ENCODE assay signal across 9 mouse cellular contexts in the genomic region with DNA sequence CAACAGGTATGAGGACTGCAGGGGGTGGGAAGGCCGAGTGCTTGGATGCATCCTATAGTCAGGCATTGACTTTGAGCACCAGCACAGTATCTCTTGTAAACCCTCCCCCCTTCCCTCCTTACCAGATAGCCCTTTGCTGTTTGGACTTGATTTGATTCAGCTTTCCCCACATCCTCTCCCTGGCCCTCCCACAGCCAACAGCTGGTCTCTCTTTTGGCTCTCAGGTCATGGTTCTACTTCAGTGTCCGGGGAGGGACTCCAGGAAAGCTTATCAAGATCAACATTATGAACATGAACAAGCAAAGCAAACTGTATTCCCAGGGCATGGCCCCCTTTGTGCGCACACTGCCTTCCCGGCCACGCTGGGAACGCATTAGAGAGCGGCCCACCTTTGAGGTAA. TPM values are rescaled to one million over a fixed set of nuclear protein-coding genes. Genes with fewer than 3 reads are reported as not detected.
DNase-seq lines count a peak whose midpoint lies in the region; ATAC-seq and TF ChIP-seq lines count a peak whose summit lies in the region.
"Had no signal": no experiment of that assay in that cellular context is flagged by ENCODE, and none has a peak within 500 bp of the region (broad histone marks: within the 10 kb centered on the region; RNA-seq: fewer than 3 reads in every experiment).

No protein-coding gene starts in this region.

- DNase-seq in kidney, postnatal 36 days, result no peak
- DNase-seq in embryonic facial prominence, embryonic 14.5 days (ENCODE audit: low spot score), result no peak
- no peak for DNase-seq in adrenal gland, postnatal 4 days (ENCODE audit: low spot score in 2 of 2)
- DNase-seq in cerebellum, postnatal 25 days, result no peak
- DNase-seq in layer of hippocampus, adult 8-10 months (ENCODE audit: low spot score in 2 of 2), result no peak

- H3K9ac ChIP-seq in kidney, embryonic 16.5 days (replicated peaks; ENCODE audit: low read length), result peak overlapping the region; percentile 90
- peak overlapping the region; percentile 79 for H3K9ac ChIP-seq in embryonic facial prominence, embryonic 14.5 days (ENCODE audit: low read depth, low read length)
- no peak overlapping the region for H3K9ac ChIP-seq in intestine, postnatal 0 days (ENCODE audit: low read depth, low read length)
- H3K9ac ChIP-seq in neural tube, embryonic 12.5 days, result peak overlapping the region; percentile 91

- H3K9me3 ChIP-seq in kidney, embryonic 16.5 days (ENCODE audit: low read length), result no peaks in the 10 kb centered on the region
- no peaks in the 10 kb centered on the region for H3K9me3 ChIP-seq in embryonic facial prominence, embryonic 14.5 days (ENCODE audit: control insufficient read depth, low read length)
- H3K9me3 ChIP-seq in intestine, postnatal 0 days (ENCODE audit: control insufficient read depth), result no peaks in the 10 kb centered on the region
- H3K9me3 ChIP-seq in neural tube, embryonic 12.5 days, result no peaks in the 10 kb centered on the region

- ATAC-seq in kidney, embryonic 16.5 days (ENCODE audit: low FRiP score, low TSS enrichment), result no peak
- no peak for ATAC-seq in embryonic facial prominence, embryonic 14.5 days (ENCODE audit: low read depth)
- ATAC-seq in intestine, postnatal 0 days, result no peak
- no peak for ATAC-seq in neural tube, embryonic 12.5 days (ENCODE audit: low FRiP score, low read depth)
- ATAC-seq: inflammation-experienced regulatory T-cells, adult 6 months had no signal

- peak overlapping the region; percentile 82 for H3K4me2 ChIP-seq in kidney, embryonic 16.5 days (replicated peaks; ENCODE audit: low read depth, low read length)
- H3K4me2 ChIP-seq in embryonic facial prominence, embryonic 14.5 days (ENCODE audit: low read depth, low read length), result peak overlapping the region; percentile 79
- H3K4me2 ChIP-seq in intestine, postnatal 0 days (replicated peaks; ENCODE audit: low read depth), result peak overlapping the region; percentile 17; the same call in 1 of the 2 replicates
- peak overlapping the region; percentile 72 for H3K4me2 ChIP-seq in neural tube, embryonic 12.5 days (replicated peaks)

- H3K27ac ChIP-seq in kidney, embryonic 16.5 days (ENCODE audit: low read length), result peak overlapping the region; percentile 99
- peak overlapping the region; percentile 97 for H3K27ac ChIP-seq in embryonic facial prominence, embryonic 14.5 days (replicated peaks; ENCODE audit: low read depth, low read length)
- peak overlapping the region; percentile 15 for H3K27ac ChIP-seq in intestine, postnatal 0 days (ENCODE audit: low read depth, low read length)
- no peak overlapping the region for H3K27ac ChIP-seq in neural tube, embryonic 12.5 days

- no peaks in the 10 kb centered on the region for H3K27me3 ChIP-seq in kidney, embryonic 16.5 days (ENCODE audit: insufficient read depth, low read length)
- no peaks in the 10 kb centered on the region for H3K27me3 ChIP-seq in embryonic facial prominence, embryonic 14.5 days (replicated peaks; ENCODE audit: control insufficient read depth, insufficient read depth, low read length)
- H3K27me3 ChIP-seq in intestine, postnatal 0 days (replicated peaks; ENCODE audit: control insufficient read depth, insufficient read depth, low read length), result no peaks in the 10 kb centered on the region
- no peaks in the 10 kb centered on the region for H3K27me3 ChIP-seq in neural tube, embryonic 12.5 days (replicated peaks)

- H3K36me3 ChIP-seq in kidney, embryonic 16.5 days (ENCODE audit: insufficient read depth, low read length), result peaks cover 43% of the 10 kb centered on the region
- peaks cover 46% of the 10 kb centered on the region for H3K36me3 ChIP-seq in embryonic facial prominence, embryonic 14.5 days (ENCODE audit: control insufficient read depth, insufficient read depth, low read length)
- H3K36me3 ChIP-seq in intestine, postnatal 0 days (ENCODE audit: control insufficient read depth, insufficient read depth), result peaks cover 35% of the 10 kb centered on the region
- H3K36me3 ChIP-seq in neural tube, embryonic 12.5 days, result peaks cover 49% of the 10 kb centered on the region

- peak overlapping the region; percentile 78 for H3K4me3 ChIP-seq in kidney, embryonic 16.5 days (ENCODE audit: low read length)
- peak overlapping the region; percentile 66 for H3K4me3 ChIP-seq in embryonic facial prominence, embryonic 14.5 days (ENCODE audit: low read depth, low read length)
- H3K4me3 ChIP-seq in intestine, postnatal 0 days (ENCODE audit: low read depth, low read length), result no peak overlapping the region
- no peak overlapping the region for H3K4me3 ChIP-seq in neural tube, embryonic 12.5 days

- peaks cover 24% of the 10 kb centered on the region for H3K4me1 ChIP-seq in kidney, embryonic 16.5 days (ENCODE audit: insufficient read depth, low read length)
- peaks cover 12% of the 10 kb centered on the region for H3K4me1 ChIP-seq in embryonic facial prominence, embryonic 14.5 days (ENCODE audit: control insufficient read depth, insufficient read depth, low read length)
- H3K4me1 ChIP-seq in intestine, postnatal 0 days (replicated peaks; ENCODE audit: control insufficient read depth, insufficient read depth, low read length), result no peaks in the 10 kb centered on the region
- H3K4me1 ChIP-seq in neural tube, embryonic 12.5 days, result peaks cover 15% of the 10 kb centered on the region

- 55% methylated on average over 7 of the region's 7 CpGs for WGBS in kidney, embryonic 16.5 days
- 66% methylated on average over 7 of the region's 7 CpGs for WGBS in embryonic facial prominence, embryonic 14.5 days
- WGBS in intestine, postnatal 0 days, result 62% methylated on average over 7 of the region's 7 CpGs
- 87% methylated on average over 7 of the region's 7 CpGs for WGBS in neural tube, embryonic 12.5 days

- no peak for TF ChIP-seq CTCF in intestine, postnatal 0 days (IDR thresholded peaks at IDR 0.05; ENCODE audit: low read depth)

RNA-seq across cellular contexts. Expression of gene Agbl5, which starts 1.9 kb away (rescaled TPM):
- 23.9 and 27.1 TPM in 2 replicates for polyA plus RNA-seq in kidney, embryonic 16.5 days (2015; fragmentation: Nextera tagmentation; extraction: Ambion mirVana)
- 17.4 and 22.4 TPM in 2 replicates for polyA plus RNA-seq in embryonic facial prominence, embryonic 14.5 days (2014; fragmentation: Nextera tagmentation; extraction: Ambion mirVana)
- 5.5 and 6.5 TPM in 2 replicates for polyA plus RNA-seq in intestine, postnatal 0 days (2015; fragmentation: Nextera tagmentation; extraction: Ambion mirVana)
- 27.5 and 29.0 TPM in 2 replicates for polyA plus RNA-seq in neural tube, embryonic 12.5 days (2016; fragmentation: Nextera tagmentation; extraction: Ambion mirVana)
- 10 to 100 TPM; 26.8 to 30.6 TPM for total RNA-seq in adrenal gland, postnatal 4 days (2021)
- total RNA-seq in layer of hippocampus, adult 8-10 months (2022), result 10 to 100 TPM; 14.4 to 19.3 (median 16.2) TPM

RNA-seq across cellular contexts. Expression of gene Ost4, which starts 17.2 kb away (rescaled TPM):
- 457 and 467 TPM in 2 replicates for polyA plus RNA-seq in kidney, embryonic 16.5 days (2015; fragmentation: Nextera tagmentation; extraction: Ambion mirVana)
- 507 and 572 TPM in 2 replicates for polyA plus RNA-seq in embryonic facial prominence, embryonic 14.5 days (2014; fragmentation: Nextera tagmentation; extraction: Ambion mirVana)
- polyA plus RNA-seq in intestine, postnatal 0 days (2015; fragmentation: Nextera tagmentation; extraction: Ambion mirVana), result 458 and 495 TPM in 2 replicates
- polyA plus RNA-seq in neural tube, embryonic 12.5 days (2016; fragmentation: Nextera tagmentation; extraction: Ambion mirVana), result 294 and 304 TPM in 2 replicates
- 100 to 1,000 TPM; 196 to 201 TPM for total RNA-seq in adrenal gland, postnatal 4 days (2021)
- 100 to 1,000 TPM in 1 of 4 experiments, 10 to 100 TPM in 3; 78.4 to 104 (median 90.6) TPM for total RNA-seq in layer of hippocampus, adult 8-10 months (2022)

RNA-seq across cellular contexts. Expression of gene Tmem214, which starts 22.6 kb away (rescaled TPM):
- polyA plus RNA-seq in kidney, embryonic 16.5 days (2015; fragmentation: Nextera tagmentation; extraction: Ambion mirVana), result 96.8 and 98.3 TPM in 2 replicates
- 77.1 and 77.2 TPM in 2 replicates for polyA plus RNA-seq in embryonic facial prominence, embryonic 14.5 days (2014; fragmentation: Nextera tagmentation; extraction: Ambion mirVana)
- polyA plus RNA-seq in intestine, postnatal 0 days (2015; fragmentation: Nextera tagmentation; extraction: Ambion mirVana), result 46.1 and 47.6 TPM in 2 replicates
- 60.2 and 61.4 TPM in 2 replicates for polyA plus RNA-seq in neural tube, embryonic 12.5 days (2016; fragmentation: Nextera tagmentation; extraction: Ambion mirVana)
- 10 to 100 TPM; 61.2 to 63.4 TPM for total RNA-seq in adrenal gland, postnatal 4 days (2021)
- 10 to 100 TPM; 54.0 to 81.0 (median 67.7) TPM for total RNA-seq in layer of hippocampus, adult 8-10 months (2022)

RNA-seq across cellular contexts. Expression of gene Emilin1, which starts 22.8 kb away (rescaled TPM):
- polyA plus RNA-seq in kidney, embryonic 16.5 days (2015; fragmentation: Nextera tagmentation; extraction: Ambion mirVana), result 335 and 366 TPM in 2 replicates
- 200 and 225 TPM in 2 replicates for polyA plus RNA-seq in embryonic facial prominence, embryonic 14.5 days (2014; fragmentation: Nextera tagmentation; extraction: Ambion mirVana)
- polyA plus RNA-seq in intestine, postnatal 0 days (2015; fragmentation: Nextera tagmentation; extraction: Ambion mirVana), result 63.2 and 63.7 TPM in 2 replicates
- polyA plus RNA-seq in neural tube, embryonic 12.5 days (2016; fragmentation: Nextera tagmentation; extraction: Ambion mirVana), result 63.7 and 75.3 TPM in 2 replicates
- 100 to 1,000 TPM; 100 to 114 TPM for total RNA-seq in adrenal gland, postnatal 4 days (2021)
- 1 to 10 TPM; 2.1 to 3.1 (median 2.6) TPM for total RNA-seq in layer of hippocampus, adult 8-10 months (2022)

RNA-seq across cellular contexts. Expression of gene Khk, which starts 30.9 kb away (rescaled TPM):
- polyA plus RNA-seq in kidney, embryonic 16.5 days (2015; fragmentation: Nextera tagmentation; extraction: Ambion mirVana), result 38.8 and 41.4 TPM in 2 replicates
- polyA plus RNA-seq in embryonic facial prominence, embryonic 14.5 days (2014; fragmentation: Nextera tagmentation; extraction: Ambion mirVana), result 22.1 and 24.7 TPM in 2 replicates
- 89.6 and 97.9 TPM in 2 replicates for polyA plus RNA-seq in intestine, postnatal 0 days (2015; fragmentation: Nextera tagmentation; extraction: Ambion mirVana)
- 6.7 and 8.6 TPM in 2 replicates for polyA plus RNA-seq in neural tube, embryonic 12.5 days (2016; fragmentation: Nextera tagmentation; extraction: Ambion mirVana)
- total RNA-seq in adrenal gland, postnatal 4 days (2021), result 10 to 100 TPM; 57.2 to 64.8 TPM
- 10 to 100 TPM; 13.2 to 23.8 (median 16.8) TPM for total RNA-seq in layer of hippocampus, adult 8-10 months (2022)

Comparison
In these comparisons a context has a peak if more than half of its experiments do, and no peak if none do; other contexts are left out.
1. H3K4me2 ChIP-seq: peak in every context shown above with its lines; median percentile 82 in kidney, embryonic 16.5 days; 79 in embryonic facial prominence, embryonic 14.5 days; 72 in neural tube, embryonic 12.5 days; 17 in intestine, postnatal 0 days.
2. H3K4me3 ChIP-seq: peak in kidney, embryonic 16.5 days (single experiment) and embryonic facial prominence, embryonic 14.5 days (single experiment); none in intestine, postnatal 0 days (single experiment) and neural tube, embryonic 12.5 days (single experiment).